Mouse (Mus musculus) gastrocnemius, postnatal 4 days (tissue): ENCODE measurements around the gene March2. TPM values are rescaled to one million over a fixed set of nuclear protein-coding genes. Genes with fewer than 3 reads are reported as not detected.

Experiments
- DNase-seq, 2 experiments: peaks; one replicate each; pipeline ENCODE4 v3.0.0; 2021 to 2022; ENCODE audit warnings: low spot score in 2 of 2, mixed read lengths in 2 of 2
- total RNA-seq, 2 experiments: library from RNA; stranded (reverse); gene quantifications; 2 replicates each; pipeline ENCODE4 v1.2.3; 2021

Gene March2
- total RNA-seq, 2 experiments from 2014 or later: 67.5 to 67.8 TPM

DNA sequence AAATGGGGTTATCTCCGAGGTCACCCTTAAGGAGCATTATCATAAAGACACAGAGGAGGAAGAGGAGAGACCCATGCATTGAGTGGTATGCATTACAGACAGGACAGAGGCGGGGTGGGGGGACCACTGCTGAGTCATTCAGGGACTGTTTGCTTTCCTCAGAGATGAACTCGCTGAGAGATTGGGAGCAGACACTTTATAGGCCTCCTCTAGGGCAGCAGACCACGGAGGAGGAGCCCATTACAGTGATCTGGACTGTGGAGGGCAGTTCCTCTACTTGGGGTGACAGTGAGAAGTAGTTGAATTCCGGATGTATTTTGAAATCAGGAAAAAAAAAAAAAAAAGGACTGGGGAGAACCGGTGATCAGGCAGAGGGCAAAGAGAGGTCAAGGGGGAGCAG lies 78.7 kb downstream of the March2 start:
- DNase-seq: no peak

GRCm38 (mm10) chr17:33637516-33638276 lies 80.8 kb downstream of the March2 start, which contains the start of gene Pram1:
Gene Pram1 (plus strand): TSS chr17:33638056.
- no peak for DNase-seq

DNA sequence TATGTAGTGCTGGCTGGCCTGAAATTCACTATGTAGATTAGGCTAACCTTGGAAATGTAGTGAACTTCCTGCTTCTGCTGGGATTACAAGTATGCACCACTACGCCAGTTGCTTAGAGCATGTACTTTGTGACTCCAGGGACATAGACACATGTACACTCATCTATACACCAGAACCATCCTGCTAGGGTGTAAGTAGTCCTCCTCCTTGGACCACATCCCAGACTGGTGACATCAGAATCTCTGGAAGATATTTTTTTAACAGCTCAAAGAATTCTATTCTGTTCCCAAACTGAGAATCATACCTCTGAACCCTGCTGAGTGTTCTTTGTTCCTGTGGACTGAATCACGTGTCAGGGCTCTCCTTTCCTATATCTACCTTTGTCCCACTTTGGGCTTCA lies 81.4 kb downstream of the March2 start:
- no peak for DNase-seq

Other genes with a start within 250 kb of the March2 start
- gene Adamts10, start 194.5 kb downstream of the March2 start, total RNA-seq: 10 to 100 TPM; 42.1 to 57.6 TPM
- 1 to 10 TPM; 3.0 to 4.3 TPM for gene Myo1f, start 163.0 kb downstream of the March2 start, total RNA-seq
- 10 to 100 TPM; 28.2 to 32.7 TPM for gene Zfp414, start 89.6 kb downstream of the March2 start, total RNA-seq
- 1 to 10 TPM in 1 of 2 experiments, under 1 TPM in 1; 0.96 to 1.5 TPM for gene Pram1, start 80.6 kb downstream of the March2 start, total RNA-seq
- 100 to 1,000 TPM; 145 to 171 TPM for gene Hnrnpm, start 31.8 kb downstream of the March2 start, total RNA-seq
- 100 to 1,000 TPM; 194 to 218 TPM for gene Rab11b, start 41.9 kb upstream of the March2 start, total RNA-seq
- 10 to 100 TPM; 22.5 to 43.8 TPM for gene Angptl4, start 63.2 kb upstream of the March2 start, total RNA-seq
- gene Kank3, start 91.8 kb upstream of the March2 start, total RNA-seq: 10 to 100 TPM; 31.6 to 33.4 TPM
- 1,000 to 10,000 TPM; 1,603 to 1,661 TPM for gene Rps28, start 105.9 kb upstream of the March2 start, total RNA-seq
- 100 to 1,000 TPM; 292 to 312 TPM for gene Ndufa7, start 105.9 kb upstream of the March2 start, total RNA-seq
- 10 to 100 TPM; 14.1 to 16.5 TPM for gene Cd320, start 124.4 kb upstream of the March2 start, total RNA-seq
- not detected for gene Gm7029, start 155.2 kb upstream of the March2 start, total RNA-seq
- gene Kifc1, start 172.0 kb upstream of the March2 start, total RNA-seq: 10 to 100 TPM; 16.5 to 18.9 TPM
- not detected for gene Platr17, start 186.5 kb upstream of the March2 start, total RNA-seq
- gene Daxx, start 190.7 kb upstream of the March2 start, total RNA-seq: 10 to 100 TPM; 21.9 to 24.9 TPM
- gene Tapbp, start 197.2 kb upstream of the March2 start, total RNA-seq: 10 to 100 TPM; 43.2 to 43.9 TPM
- gene Zbtb22, start 197.2 kb upstream of the March2 start, total RNA-seq: 10 to 100 TPM; 24.9 to 26.8 TPM
- gene Rgl2, start 210.9 kb upstream of the March2 start, total RNA-seq: 10 to 100 TPM; 43.2 to 48.4 TPM
- gene Pfdn6, start 221.7 kb upstream of the March2 start, total RNA-seq: 10 to 100 TPM; 73.2 to 74.5 TPM
- gene Wdr46, start 222.0 kb upstream of the March2 start, total RNA-seq: 10 to 100 TPM; 18.8 to 20.0 TPM
- gene B3galt4, start 232.8 kb upstream of the March2 start, total RNA-seq: 1 to 10 TPM; 3.8 to 4.5 TPM
- 10 to 100 TPM; 37.4 to 38.6 TPM for gene Vps52, start 237.1 kb upstream of the March2 start, total RNA-seq
- gene Rps18, start 237.3 kb upstream of the March2 start, total RNA-seq: 100 to 1,000 TPM; 863 to 945 TPM